Mouse (Mus musculus) C3H10T1/2 (cell line): ENCODE data around the gene Yipf2. TPM values are rescaled to one million over a fixed set of nuclear protein-coding genes. Genes with fewer than 3 reads are reported as not detected.

ENCODE experiments used
- polyA plus RNA-seq, 2 experiments: library from polyadenylated mRNA; unstranded; fragments of >200 nt; fragmentation: generic; extraction: Trizol; gene quantifications; one replicate each; pipeline ENCODE4 v1.2.1; 2012; ENCODE audit warnings: missing spikeins in 2 of 2

Yipf2 gene
- polyA plus RNA-seq: 10 to 100 TPM; 21.6 to 22.3 TPM

DNA sequence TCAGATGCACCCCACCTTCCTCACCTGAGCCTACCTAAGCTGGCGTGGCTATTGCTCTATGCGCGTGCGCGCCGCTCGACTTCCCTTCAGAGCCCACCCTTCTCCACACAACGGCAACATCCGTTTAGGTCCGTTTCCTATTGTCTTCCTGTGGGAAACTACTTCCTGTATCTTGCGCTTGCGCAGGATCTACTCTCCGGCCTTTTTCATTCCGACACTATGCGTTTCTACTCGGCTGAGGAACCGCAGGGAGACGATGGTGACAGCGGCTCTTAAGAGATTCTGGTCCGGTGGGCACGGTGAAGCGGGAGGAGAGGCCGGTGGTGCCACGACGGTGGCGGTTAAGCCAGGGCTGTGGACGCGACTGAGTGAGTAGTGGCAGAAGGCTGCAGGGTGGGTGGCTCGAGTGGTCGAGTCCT lies at the start of gene Yipf2, which contains the start of gene Timm29:
Yipf2 (minus strand) TSS at position 126 of the 419 bp plus-strand sequence.
Timm29 (plus strand) TSS at position 20 of the 419 bp plus-strand sequence.

DNA sequence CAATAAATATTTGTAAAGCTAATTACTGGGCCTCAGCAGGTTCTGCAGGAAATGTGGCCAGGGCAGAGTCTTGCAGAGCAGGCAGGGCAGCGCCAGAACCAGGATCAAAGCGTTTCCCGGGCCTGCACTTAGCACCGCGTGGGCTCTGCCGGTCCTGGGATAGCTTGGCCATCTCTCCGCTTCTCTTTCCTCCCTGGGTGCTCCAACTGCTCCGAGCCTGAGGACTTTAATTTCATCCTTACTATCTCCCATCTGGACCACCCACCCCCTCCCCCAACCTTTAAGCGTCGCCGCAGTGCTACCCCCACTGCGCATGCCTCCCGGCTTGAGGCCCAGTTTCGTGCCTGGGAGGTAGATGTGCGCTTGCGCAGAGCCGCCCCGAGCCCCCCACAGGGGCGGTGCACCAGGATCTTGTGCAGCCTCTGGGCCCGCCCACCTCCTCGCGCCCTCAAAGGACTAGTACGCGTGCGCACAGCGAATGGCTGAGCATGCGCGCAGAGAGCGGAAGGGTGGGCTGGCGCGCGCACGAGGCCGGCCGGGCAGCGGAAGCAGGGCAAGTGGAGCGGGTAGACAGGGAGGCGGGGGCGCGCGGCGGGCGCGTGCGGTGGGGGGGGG lies 23.1 kb upstream of the Yipf2 start, which contains the start of gene Smarca4:
Smarca4 (plus strand) TSS at position 553 of the 615 bp plus-strand sequence.

DNA sequence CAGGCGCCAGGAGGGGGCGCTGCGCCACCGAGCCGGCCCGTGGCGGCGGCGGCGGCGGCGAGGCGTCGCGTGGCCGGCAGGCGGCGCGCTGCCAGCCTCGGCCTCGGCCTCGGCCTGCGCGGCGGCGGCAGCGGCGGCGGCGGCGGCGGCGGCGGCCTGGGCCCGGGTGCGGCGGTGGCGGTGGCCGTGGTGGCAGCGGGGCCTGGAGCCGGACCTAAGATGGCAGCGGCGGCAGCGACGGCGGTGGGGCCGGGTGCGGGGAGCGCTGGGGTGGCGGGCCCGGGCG lies 45.9 kb downstream of the Yipf2 start, which contains the start of gene Carm1:
Carm1 (plus strand) TSS at position 106 of the 286 bp plus-strand sequence.

Other genes starting within 250 kb of the Yipf2 start
- 10 to 100 TPM; 12.3 to 78.0 TPM for gene Ilf3, start 225.0 kb downstream of the Yipf2 start, polyA plus RNA-seq
- 10 to 100 TPM; 25.1 to 35.0 TPM for gene Qtrt1, start 181.0 kb downstream of the Yipf2 start, polyA plus RNA-seq
- gene Dnm2, start 167.9 kb downstream of the Yipf2 start, polyA plus RNA-seq: 10 to 100 TPM; 31.7 to 76.8 TPM
- gene Tmed1, start 82.6 kb downstream of the Yipf2 start, polyA plus RNA-seq: 100 to 1,000 TPM in 1 of 2 experiments, 10 to 100 TPM in 1; 72.9 to 105 TPM
- gene AB124611, start 66.7 kb downstream of the Yipf2 start, polyA plus RNA-seq: 1 to 10 TPM in 1 of 2 experiments, under 1 TPM in 1; 0.15 to 1.4 TPM
- gene Carm1, start 45.9 kb downstream of the Yipf2 start, polyA plus RNA-seq: 10 to 100 TPM; 28.3 to 50.1 TPM
- gene Timm29, start 106 bp downstream of the Yipf2 start, polyA plus RNA-seq: 10 to 100 TPM in 1 of 2 experiments, 1 to 10 TPM in 1; 5.0 to 17.7 TPM
- gene Smarca4, start 23.3 kb upstream of the Yipf2 start, polyA plus RNA-seq: 10 to 100 TPM; 38.3 to 66.5 TPM
- 10 to 100 TPM; 24.4 to 32.6 TPM for gene Ldlr, start 130.7 kb upstream of the Yipf2 start, polyA plus RNA-seq
- gene Spc24, start 167.5 kb upstream of the Yipf2 start, polyA plus RNA-seq: 10 to 100 TPM; 66.5 to 79.4 TPM
- gene Kank2, start 205.9 kb upstream of the Yipf2 start, polyA plus RNA-seq: 10 to 100 TPM; 13.4 to 57.5 TPM
- not detected for gene Angptl8, start 242.7 kb upstream of the Yipf2 start, polyA plus RNA-seq